Mouse (Mus musculus) hindbrain, embryonic 12.5 days (tissue): ENCODE results near the gene Gpr155. TPM values are rescaled to one million over a fixed set of nuclear protein-coding genes. Genes with fewer than 3 reads are reported as not detected.

Experiments
- ATAC-seq: fragments of 200-750 bp; cut with Nextera tagmentation; 2 replicates; pipeline ENCODE4 v1.8.0; 2017; ENCODE audit warnings: moderate TSS enrichment; ENCODE audit not compliant: low FRiP score
- H3K27ac ChIP-seq: fragments of 300-500 bp; sonication (generic); 2 replicates; pipeline ENCODE4 v1.5.1; 2016; ENCODE audit warnings: mild to moderate bottlenecking
- H3K27me3 ChIP-seq: fragments of 300-500 bp; sonication (generic); 2 replicates; pipeline ENCODE4 v1.6.1; 2016; ENCODE audit warnings: mild to moderate bottlenecking
- H3K36me3 ChIP-seq: fragments of 300-500 bp; sonication (generic); 2 replicates; pipeline ENCODE4 v1.6.1; 2016; ENCODE audit warnings: mild to moderate bottlenecking
- H3K4me1 ChIP-seq: fragments of 300-500 bp; sonication (generic); 2 replicates; pipeline ENCODE4 v1.6.1; 2016
- H3K4me2 ChIP-seq: fragments of 300-500 bp; sonication (generic); replicated peaks from 2 replicates; pipeline ENCODE4 v1.6.1; 2016; ENCODE audit warnings: mild to moderate bottlenecking
- H3K4me3 ChIP-seq: fragments of 300-500 bp; sonication (generic); 2 replicates; pipeline ENCODE4 v1.5.1; 2016; ENCODE audit warnings: mild to moderate bottlenecking
- H3K9ac ChIP-seq: fragments of 300-500 bp; sonication (generic); 2 replicates; pipeline ENCODE4 v1.6.1; 2016; ENCODE audit warnings: mild to moderate bottlenecking, moderate library complexity
- H3K9me3 ChIP-seq: fragments of 300-500 bp; sonication (generic); replicated peaks from 2 replicates; pipeline ENCODE4 v1.6.1; 2016; ENCODE audit warnings: mild to moderate bottlenecking
- WGBS: fragments of 180-500 bp; shearing (Covaris S2); methylation state at CpG from one replicate; pipeline ENCODE4 v1.1.7; 2016; 5-methylcytosine and 5-hydroxymethylcytosine counted together
- polyA plus RNA-seq: library from polyadenylated mRNA; unstranded; fragments of >200 nt; fragmentation: Nextera tagmentation; extraction: Ambion mirVana; gene quantifications from 2 replicates; pipeline ENCODE4 v1.2.1, GENCODE M21; 2016

The Gpr155 gene
- polyA plus RNA-seq, 1 experiment from 2014 or later = 10.0 TPM

GRCm38 (mm10) chr2:73347136-73347535 lies 39.2 kb downstream of the Gpr155 start:
- no peaks in the 10 kb centered on the region for H3K9me3 ChIP-seq
- H3K27me3 ChIP-seq = no peaks in the 10 kb centered on the region
- H3K4me3 ChIP-seq = no peak overlapping the region
- H3K27ac ChIP-seq = no peak overlapping the region; the same call in 1 of the 2 replicates
- no peaks in the 10 kb centered on the region for H3K36me3 ChIP-seq
- H3K4me2 ChIP-seq = no peak overlapping the region
- WGBS = 71% methylated on average over 6 of the region's 6 CpGs
- no peak overlapping the region for H3K9ac ChIP-seq
- ATAC-seq = no peak
- peaks cover 15% of the 10 kb centered on the region for H3K4me1 ChIP-seq

GRCm38 (mm10) chr2:73346345-73347086 lies 39.9 kb downstream of the Gpr155 start:
- H3K36me3 ChIP-seq = no peaks in the 10 kb centered on the region
- H3K27me3 ChIP-seq = no peaks in the 10 kb centered on the region
- no peak overlapping the region for H3K4me3 ChIP-seq
- peak overlapping the region; percentile 25; the same call in 1 of the 2 replicates for H3K27ac ChIP-seq
- H3K9me3 ChIP-seq = no peaks in the 10 kb centered on the region
- peak; percentile 56; the same call in 1 of the 2 replicates for ATAC-seq
- peaks cover 8% of the 10 kb centered on the region for H3K4me1 ChIP-seq
- H3K4me2 ChIP-seq = no peak overlapping the region
- 64% methylated on average over 13 of the region's 13 CpGs for WGBS
- H3K9ac ChIP-seq = no peak overlapping the region

- Histone ChIP-seq H3K9ac (no peak overlapping the region), H3K27ac (no peak overlapping the region), H3K36me3 (no peaks in the 10 kb centered on the region), H3K4me2 (no peak overlapping the region), H3K9me3 (no peaks in the 10 kb centered on the region), H3K4me1 (peaks cover 8% of the 10 kb centered on the region), H3K27me3 (no peaks in the 10 kb centered on the region), H3K4me3 (no peak overlapping the region)
- WGBS = 89% methylated on average over 4 of the region's 4 CpGs
- ATAC-seq = no peak
Observed at GRCm38 (mm10) chr2:73345204-73345603, 41.2 kb downstream of the Gpr155 start.

GRCm38 (mm10) chr2:73343701-73344100 lies 42.7 kb downstream of the Gpr155 start:
- WGBS = 94% methylated on average over 5 of the region's 5 CpGs
- no peak for ATAC-seq
- no peaks in the 10 kb centered on the region for H3K27me3 ChIP-seq
- peaks cover 8% of the 10 kb centered on the region for H3K4me1 ChIP-seq
- H3K4me2 ChIP-seq = no peak overlapping the region
- no peak overlapping the region for H3K4me3 ChIP-seq
- no peak overlapping the region for H3K9ac ChIP-seq
- no peaks in the 10 kb centered on the region for H3K36me3 ChIP-seq
- no peaks in the 10 kb centered on the region for H3K9me3 ChIP-seq
- H3K27ac ChIP-seq = no peak overlapping the region

- Histone ChIP-seq H3K4me1 (no peaks in the 10 kb centered on the region), H3K9ac (no peak overlapping the region), H3K27me3 (no peaks in the 10 kb centered on the region), H3K4me3 (no peak overlapping the region), H3K27ac (no peak overlapping the region), H3K36me3 (no peaks in the 10 kb centered on the region), H3K9me3 (no peaks in the 10 kb centered on the region), H3K4me2 (no peak overlapping the region)
- no peak for ATAC-seq
- 78% methylated on average over 8 of the region's 8 CpGs for WGBS
Observed at GRCm38 (mm10) chr2:73338415-73338814, 48.0 kb downstream of the Gpr155 start.

GRCm38 (mm10) chr2:73335949-73336348 lies 50.4 kb downstream of the Gpr155 start:
- 92% methylated on average over 3 of the region's 3 CpGs for WGBS
- H3K9me3 ChIP-seq = no peaks in the 10 kb centered on the region
- H3K27ac ChIP-seq = no peak overlapping the region
- no peak for ATAC-seq
- no peak overlapping the region for H3K9ac ChIP-seq
- H3K27me3 ChIP-seq = no peaks in the 10 kb centered on the region
- no peaks in the 10 kb centered on the region for H3K36me3 ChIP-seq
- no peak overlapping the region for H3K4me3 ChIP-seq
- H3K4me2 ChIP-seq = no peak overlapping the region
- no peaks in the 10 kb centered on the region for H3K4me1 ChIP-seq

- WGBS = 83% methylated on average over 5 of the region's 5 CpGs
- Histone ChIP-seq H3K9me3 (no peaks in the 10 kb centered on the region), H3K9ac (no peak overlapping the region), H3K4me3 (no peak overlapping the region), H3K36me3 (no peaks in the 10 kb centered on the region), H3K27me3 (no peaks in the 10 kb centered on the region), H3K27ac (no peak overlapping the region), H3K4me1 (no peaks in the 10 kb centered on the region), H3K4me2 (no peak overlapping the region)
- no peak for ATAC-seq
Observed at GRCm38 (mm10) chr2:73325871-73326270, 60.5 kb downstream of the Gpr155 start.

- no peak overlapping the region for H3K9ac ChIP-seq
- no peaks in the 10 kb centered on the region for H3K4me1 ChIP-seq
- no peak overlapping the region for H3K4me2 ChIP-seq
- WGBS = 71% methylated on average over 12 of the region's 12 CpGs
- H3K9me3 ChIP-seq = no peaks in the 10 kb centered on the region
- no peak overlapping the region for H3K4me3 ChIP-seq
- no peak overlapping the region for H3K27ac ChIP-seq
- no peak for ATAC-seq
- H3K27me3 ChIP-seq = no peaks in the 10 kb centered on the region
- no peaks in the 10 kb centered on the region for H3K36me3 ChIP-seq
Observed at GRCm38 (mm10) chr2:73322991-73323390, 63.4 kb downstream of the Gpr155 start.

GRCm38 (mm10) chr2:73319218-73319617 lies 67.2 kb downstream of the Gpr155 start:
- WGBS = 91% methylated on average over 5 of the region's 5 CpGs
- no peak for ATAC-seq
- Histone ChIP-seq H3K9me3 (no peaks in the 10 kb centered on the region), H3K27ac (no peak overlapping the region), H3K36me3 (no peaks in the 10 kb centered on the region), H3K4me2 (no peak overlapping the region), H3K27me3 (no peaks in the 10 kb centered on the region), H3K4me1 (no peaks in the 10 kb centered on the region), H3K9ac (no peak overlapping the region), H3K4me3 (no peak overlapping the region)

GRCm38 (mm10) chr2:73317426-73317825 lies 68.9 kb downstream of the Gpr155 start:
- ATAC-seq = no peak
- no peaks in the 10 kb centered on the region for H3K27me3 ChIP-seq
- H3K4me2 ChIP-seq = no peak overlapping the region
- H3K27ac ChIP-seq = no peak overlapping the region
- H3K4me1 ChIP-seq = no peaks in the 10 kb centered on the region; the same call in 1 of the 2 replicates
- H3K4me3 ChIP-seq = no peak overlapping the region
- no peak overlapping the region for H3K9ac ChIP-seq
- H3K9me3 ChIP-seq = no peaks in the 10 kb centered on the region
- WGBS = 94% methylated on average over 9 of the region's 9 CpGs
- H3K36me3 ChIP-seq = no peaks in the 10 kb centered on the region

- peaks cover 9% of the 10 kb centered on the region for H3K4me1 ChIP-seq
- H3K9me3 ChIP-seq = no peaks in the 10 kb centered on the region
- ATAC-seq = no peak
- no peak overlapping the region for H3K27ac ChIP-seq
- no peaks in the 10 kb centered on the region for H3K27me3 ChIP-seq
- no peak overlapping the region for H3K4me2 ChIP-seq
- H3K4me3 ChIP-seq = no peak overlapping the region
- H3K9ac ChIP-seq = no peak overlapping the region
- 92% methylated on average over 3 of the region's 3 CpGs for WGBS
- H3K36me3 ChIP-seq = 0 out of 2 replicates have a peak, but pooled peaks cover 2% of the 10 kb centered on the region
Observed at GRCm38 (mm10) chr2:73314311-73314710, 72.1 kb downstream of the Gpr155 start.

- Histone ChIP-seq H3K36me3 (peaks cover 11% of the 10 kb centered on the region), H3K4me3 (peak overlapping the region; percentile 87), H3K9me3 (no peaks in the 10 kb centered on the region), H3K4me1 (peaks cover 9% of the 10 kb centered on the region), H3K27me3 (no peaks in the 10 kb centered on the region), H3K9ac (peak overlapping the region; percentile 47; the same call in 1 of the 2 replicates), H3K4me2 (peak overlapping the region; percentile 85), H3K27ac (no peak overlapping the region)
- ATAC-seq = peak; percentile 55
- 47% methylated on average over 14 of the region's 14 CpGs for WGBS
Observed at GRCm38 (mm10) chr2:73313117-73313501, 73.3 kb downstream of the Gpr155 start.
